In genomic region chr17:43214038-43214437, GRCm38 (mm10) we compare ENCODE assay signal across 29 mouse cellular contexts. TPM values are rescaled to one million over a fixed set of nuclear protein-coding genes. Genes with fewer than 3 reads are reported as not detected.
"Had no signal": no experiment of that assay in that cellular context is flagged by ENCODE, and none has a peak within 500 bp of the region (broad histone marks: within the 10 kb centered on the region; RNA-seq: fewer than 3 reads in every experiment).

No protein-coding gene starts in this region.

- H3K9ac ChIP-seq: heart, embryonic 13.5 days; heart, embryonic 15.5 days; hindbrain, embryonic 13.5 days; hindbrain, embryonic 15.5 days; limb, embryonic 12.5 days had no signal

- H3K4me2 ChIP-seq: heart, embryonic 11.5 days; heart, embryonic 13.5 days; heart, embryonic 15.5 days; hindbrain, embryonic 13.5 days; hindbrain, embryonic 15.5 days; limb, embryonic 12.5 days; liver, embryonic 11.5 days had no signal

- H3K4me1 ChIP-seq: heart, embryonic 13.5 days; heart, embryonic 15.5 days; hindbrain, embryonic 13.5 days; hindbrain, embryonic 15.5 days; limb, embryonic 10.5 days; limb, embryonic 12.5 days had no signal

- H3K4me3 ChIP-seq: gastrocnemius, adult 2 months; heart, adult 2 months; heart, embryonic 13.5 days; heart, embryonic 15.5 days; hindbrain, embryonic 13.5 days; hindbrain, embryonic 15.5 days; layer of hippocampus, adult 2 months; limb, embryonic 10.5 days; limb, embryonic 12.5 days had no signal

- DNase-seq: gastrocnemius, adult 2 months; gastrocnemius, postnatal 10 days; gastrocnemius, postnatal 25 days; heart, adult 2 months; heart, postnatal 14 days; heart, postnatal 36 days; kidney, adult 11 months; kidney, postnatal 10 days; kidney, postnatal 25 days; kidney, postnatal 4 days; liver had no signal

- H3K9me3 ChIP-seq: heart, embryonic 13.5 days; heart, embryonic 15.5 days; hindbrain, embryonic 13.5 days; hindbrain, embryonic 15.5 days; limb, embryonic 10.5 days; limb, embryonic 12.5 days had no signal

- H3K27me3 ChIP-seq: heart, embryonic 13.5 days; heart, embryonic 15.5 days; hindbrain, embryonic 13.5 days; hindbrain, embryonic 15.5 days; limb, embryonic 12.5 days had no signal

- H3K27ac ChIP-seq: gastrocnemius, adult 2 months; heart, adult 2 months; heart, embryonic 13.5 days; heart, embryonic 15.5 days; hindbrain, embryonic 13.5 days; hindbrain, embryonic 15.5 days; hindbrain, postnatal 0 days; layer of hippocampus, adult 2 months; limb, embryonic 10.5 days; limb, embryonic 12.5 days had no signal

- ATAC-seq: hindbrain, postnatal 0 days; intestine, embryonic 16.5 days had no signal

- H3K36me3 ChIP-seq: heart, embryonic 13.5 days; heart, embryonic 15.5 days; hindbrain, embryonic 13.5 days; hindbrain, embryonic 15.5 days; limb, embryonic 10.5 days; limb, embryonic 12.5 days had no signal

RNA-seq across cellular contexts. Expression of gene Adgrf1, which starts 56.1 kb away (rescaled TPM):
- total RNA-seq: gastrocnemius, adult 2 months; gastrocnemius, postnatal 10 days; gastrocnemius, postnatal 4 days; heart, adult 2 months; heart, postnatal 14 days; heart, postnatal 36 days; hematopoietic stem cell, adult 5-6 weeks; hindbrain, postnatal 0 days; layer of hippocampus, adult 2 months; layer of hippocampus, postnatal 25 days; left cerebral cortex, adult 18-20 months; left cerebral cortex, postnatal 36 days had no signal
- polyA plus RNA-seq: heart, embryonic 11.5 days; heart, embryonic 15.5 days; heart, postnatal 0 days; hindbrain, embryonic 11.5 days; hindbrain, embryonic 13.5 days; hindbrain, embryonic 15.5 days; hindbrain, postnatal 0 days; limb, embryonic 10.5 days; limb, embryonic 12.5 days had no signal
